Mouse (Mus musculus): ENCODE measurements around the gene Tipin. TPM values are rescaled to one million over a fixed set of nuclear protein-coding genes. Genes with fewer than 3 reads are reported as not detected.
A peak's percentile ranks its signal among the peaks of the same experiment; 100 is the strongest.
"Not testable (repeated sequence)": the region's sequence is repeated elsewhere in the genome, so short reads cannot be mapped to it uniquely, and the experiment has no call there.

Tipin gene
- polyA plus RNA-seq, 1 experiment from 2014 or later, result 110 TPM

DNA sequence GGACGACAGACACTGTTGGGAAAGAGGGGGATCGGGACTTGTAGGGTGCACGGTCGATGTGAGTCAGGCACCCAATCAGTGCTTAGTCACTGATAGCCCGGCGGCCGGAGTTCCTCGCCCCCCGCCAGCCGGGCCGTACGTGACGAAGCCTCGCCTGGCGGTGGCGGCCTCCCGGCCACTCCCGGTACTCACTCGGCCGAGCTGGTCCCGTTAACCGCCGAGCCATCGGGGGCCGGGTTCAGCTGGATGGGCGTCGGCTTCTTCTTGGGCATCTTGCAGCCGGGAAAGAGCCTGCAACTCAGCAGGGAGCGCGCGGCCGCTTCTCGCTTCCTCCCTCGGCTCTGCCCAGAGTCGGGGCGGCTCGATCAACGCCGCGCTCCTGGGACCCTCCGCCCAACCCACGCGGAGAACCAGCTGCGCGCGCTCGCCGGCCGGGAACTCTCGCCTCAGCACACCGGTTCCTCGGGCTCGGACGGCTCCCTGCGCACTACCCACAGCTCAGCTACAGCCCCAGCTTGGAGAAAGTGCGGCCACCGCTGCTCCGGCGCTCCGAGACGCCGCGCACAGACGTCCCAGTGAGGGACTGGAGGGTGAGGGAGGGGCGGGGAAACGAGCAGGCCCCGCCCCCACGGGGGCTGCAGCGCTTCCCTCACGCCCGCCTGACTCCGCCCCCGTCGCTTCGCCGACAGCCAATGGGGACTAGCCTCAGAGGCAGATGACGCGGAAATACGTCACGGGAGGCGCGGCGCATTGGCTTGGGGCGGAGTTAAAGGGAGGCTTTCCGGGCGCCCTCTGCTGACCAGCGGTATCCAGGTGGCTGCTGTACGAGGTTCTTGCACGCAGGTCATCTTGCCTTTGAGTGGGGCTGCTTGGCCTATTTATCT, 28.1 kb upstream of the Tipin start, which contains the start of gene Map2k1:
TSS of gene Map2k1 (minus strand) at position 611 of the 884 bp plus-strand sequence.
- Histone ChIP-seq H3K27ac (peak within 1 kb of the TSS; percentile 85), H3K4me1 (replicated peaks) (peaks cover 34% of the 10 kb centered on the region), H3K27me3 (no peaks in the 10 kb centered on the region), H3K36me3 (no peaks in the 10 kb centered on the region), H3K4me3 (replicated peaks) (peak within 1 kb of the TSS; percentile 83), H3K9ac (replicated peaks) (peak within 1 kb of the TSS; percentile 83), H3K9me3 (no peaks in the 10 kb centered on the region), H3K4me2 (replicated peaks) (peak within 1 kb of the TSS; percentile 93)
- under 1% methylated on average over 84 of the region's 89 CpGs for WGBS
- peak; percentile 97 for ATAC-seq

DNA sequence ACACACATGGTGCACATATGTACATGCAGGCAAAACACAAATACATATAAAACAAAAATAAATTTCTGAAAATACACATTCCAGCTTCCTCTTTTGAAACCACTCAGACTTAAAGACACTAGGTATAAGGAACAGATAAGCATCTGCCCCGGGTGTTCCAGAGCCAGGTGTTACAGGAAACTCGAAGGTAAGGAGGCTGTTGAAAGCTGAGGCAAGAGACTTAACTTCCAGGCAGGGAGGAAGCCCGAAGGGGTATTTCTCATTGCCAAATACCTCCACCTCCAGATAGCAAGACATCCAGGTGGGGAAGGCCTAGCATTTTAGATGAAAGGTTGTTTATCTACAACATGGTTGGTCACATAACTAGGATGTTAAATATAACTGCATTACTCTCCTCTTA, 26.0 kb upstream of the Tipin start:
- Histone ChIP-seq H3K27me3 (no peaks in the 10 kb centered on the region), H3K4me1 (replicated peaks) (peaks cover 28% of the 10 kb centered on the region), H3K36me3 (no peaks in the 10 kb centered on the region), H3K4me3 (replicated peaks) (no peak overlapping the region), H3K27ac (no peak overlapping the region), H3K9me3 (no peaks in the 10 kb centered on the region), H3K9ac (replicated peaks) (no peak overlapping the region), H3K4me2 (replicated peaks) (no peak overlapping the region)
- no peak for ATAC-seq
- 85% methylated on average over 3 of the region's 3 CpGs for WGBS

DNA sequence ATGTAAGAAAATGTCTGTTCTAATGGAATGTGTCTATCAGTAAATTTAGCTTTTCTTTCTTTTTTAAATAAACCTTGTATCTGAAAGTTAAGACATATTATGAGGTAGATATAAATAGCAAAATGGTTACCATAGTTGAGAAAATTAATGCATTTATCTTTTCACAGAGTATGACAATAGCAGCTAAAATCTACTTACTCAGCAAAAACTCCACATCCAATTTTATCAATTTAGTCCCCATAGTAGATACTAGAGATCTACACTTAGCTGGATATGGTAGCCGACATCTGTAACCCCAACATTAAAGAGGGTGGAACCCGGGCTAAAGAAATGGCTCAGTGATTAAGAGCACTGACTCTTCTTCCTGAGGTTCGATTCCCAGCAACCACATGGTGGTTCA, 25.2 kb upstream of the Tipin start:
- Histone ChIP-seq H3K9me3 (no peaks in the 10 kb centered on the region), H3K27ac (no peak overlapping the region), H3K36me3 (no peaks in the 10 kb centered on the region), H3K9ac (replicated peaks) (no peak overlapping the region), H3K4me3 (replicated peaks) (no peak overlapping the region), H3K27me3 (no peaks in the 10 kb centered on the region), H3K4me1 (replicated peaks) (peaks cover 20% of the 10 kb centered on the region), H3K4me2 (replicated peaks) (no peak overlapping the region)
- 93% methylated on average over 3 of the region's 3 CpGs for WGBS
- no peak for ATAC-seq

DNA sequence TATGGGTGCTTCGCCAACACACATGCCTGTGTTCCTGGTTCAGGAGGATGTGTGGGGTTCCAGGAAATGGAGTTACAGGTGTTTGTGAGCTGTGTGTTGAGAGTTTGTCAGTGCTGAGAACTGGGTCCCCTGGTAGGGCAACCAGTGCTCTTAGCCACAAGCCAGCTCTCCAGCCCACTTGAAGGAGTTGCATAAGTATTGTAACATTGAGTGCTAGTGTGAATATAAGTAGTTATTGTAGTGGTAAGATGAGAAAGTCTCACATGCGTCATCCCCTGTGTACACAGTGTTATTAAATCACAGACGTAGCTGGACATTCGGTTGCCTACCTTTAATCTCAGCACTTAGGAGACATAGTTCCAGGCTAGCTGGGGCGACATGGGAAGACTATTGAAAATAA, 21.5 kb upstream of the Tipin start:
- WGBS, result 91% methylated on average over 5 of the region's 5 CpGs
- no peak overlapping the region for H3K4me2 ChIP-seq (replicated peaks)
- no peak overlapping the region for H3K9ac ChIP-seq (replicated peaks)
- H3K36me3 ChIP-seq, result no peaks in the 10 kb centered on the region
- no peak overlapping the region for H3K4me3 ChIP-seq (replicated peaks)
- no peak for ATAC-seq
- H3K27me3 ChIP-seq, result no peaks in the 10 kb centered on the region
- H3K4me1 ChIP-seq (replicated peaks), result no peaks in the 10 kb centered on the region
- no peaks in the 10 kb centered on the region for H3K9me3 ChIP-seq
- no peak overlapping the region for H3K27ac ChIP-seq

DNA sequence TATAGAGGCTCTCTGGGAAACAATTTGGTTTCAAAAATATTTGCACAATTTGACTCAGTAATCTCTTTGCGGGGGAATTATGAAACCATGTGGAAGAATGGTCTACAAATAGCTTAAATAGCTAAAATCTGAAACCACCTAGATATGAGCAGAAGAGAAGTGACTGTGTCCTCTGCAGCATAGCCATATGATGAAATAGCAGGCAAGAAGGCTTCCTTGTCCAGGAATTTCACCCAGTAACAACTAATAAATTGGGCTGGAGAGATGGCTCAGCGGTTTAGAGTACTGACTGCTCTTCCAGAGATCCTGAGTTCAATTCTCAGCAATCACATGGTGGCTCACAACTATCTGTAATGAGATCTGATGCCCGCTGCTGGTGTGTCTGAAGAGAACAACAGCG, 20.4 kb upstream of the Tipin start:
- H3K9me3 ChIP-seq, result no peaks in the 10 kb centered on the region
- no peak overlapping the region for H3K4me3 ChIP-seq (replicated peaks)
- no peak overlapping the region for H3K27ac ChIP-seq
- 90% methylated on average over 4 of the region's 4 CpGs for WGBS
- H3K36me3 ChIP-seq, result no peaks in the 10 kb centered on the region
- no peak for ATAC-seq
- no peak overlapping the region for H3K4me2 ChIP-seq (replicated peaks)
- H3K4me1 ChIP-seq (replicated peaks), result no peaks in the 10 kb centered on the region
- H3K9ac ChIP-seq (replicated peaks), result no peak overlapping the region
- H3K27me3 ChIP-seq, result no peaks in the 10 kb centered on the region

DNA sequence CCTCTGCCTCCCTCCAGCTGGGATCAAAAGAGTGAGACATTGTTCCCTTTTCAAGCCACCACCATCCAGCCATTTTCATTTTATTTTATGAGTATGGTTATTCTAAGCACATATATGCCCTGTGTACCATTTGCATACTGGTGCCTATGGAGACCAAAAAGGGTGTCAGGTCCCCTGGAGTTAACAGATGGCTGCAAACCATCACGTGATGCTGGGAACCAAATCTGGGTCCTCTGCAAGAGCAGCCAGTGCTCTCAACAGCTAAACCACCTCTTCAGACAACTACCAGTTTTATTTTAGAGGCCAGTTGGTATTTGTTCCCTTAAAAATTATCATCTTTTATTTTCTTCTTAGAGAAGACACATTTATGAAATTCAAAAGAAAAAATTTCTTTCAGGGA, 16.6 kb upstream of the Tipin start:
- Histone ChIP-seq H3K27ac (no peak overlapping the region), H3K4me2 (replicated peaks) (no peak overlapping the region), H3K9ac (replicated peaks) (no peak overlapping the region), H3K27me3 (no peaks in the 10 kb centered on the region), H3K4me3 (replicated peaks) (no peak overlapping the region), H3K4me1 (replicated peaks) (no peaks in the 10 kb centered on the region), H3K36me3 (no peaks in the 10 kb centered on the region), H3K9me3 (no peaks in the 10 kb centered on the region)
- no peak for ATAC-seq
- WGBS, result 56% methylated on average over 1 of the region's 1 CpGs

DNA sequence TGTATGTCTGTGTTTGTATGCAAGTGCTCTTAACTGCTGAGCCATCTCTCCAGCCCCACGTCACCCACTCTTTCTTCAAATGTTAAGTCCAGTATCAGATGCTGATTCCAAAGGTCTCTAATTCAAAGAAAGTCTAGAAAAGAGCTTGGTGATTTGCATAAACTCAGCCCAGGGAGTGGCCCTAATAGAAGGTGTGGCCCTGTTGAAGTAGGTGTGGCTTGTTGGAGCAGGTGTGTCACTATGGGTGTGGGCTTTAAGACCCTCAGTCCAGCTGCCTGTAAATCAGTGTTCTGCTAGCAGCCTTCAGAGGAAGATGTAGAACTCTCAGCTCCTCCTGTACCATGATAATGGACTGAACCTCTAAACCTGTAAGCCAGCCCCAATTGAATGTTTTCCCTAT, 14.2 kb upstream of the Tipin start:
- Histone ChIP-seq H3K27ac (no peak overlapping the region), H3K36me3 (no peaks in the 10 kb centered on the region), H3K4me3 (replicated peaks) (no peak overlapping the region), H3K9me3 (no peaks in the 10 kb centered on the region), H3K27me3 (no peaks in the 10 kb centered on the region), H3K4me2 (replicated peaks) (no peak overlapping the region), H3K9ac (replicated peaks) (no peak overlapping the region), H3K4me1 (replicated peaks) (no peaks in the 10 kb centered on the region)
- WGBS, result 89% methylated on average over 1 of the region's 1 CpGs
- no peak for ATAC-seq

DNA sequence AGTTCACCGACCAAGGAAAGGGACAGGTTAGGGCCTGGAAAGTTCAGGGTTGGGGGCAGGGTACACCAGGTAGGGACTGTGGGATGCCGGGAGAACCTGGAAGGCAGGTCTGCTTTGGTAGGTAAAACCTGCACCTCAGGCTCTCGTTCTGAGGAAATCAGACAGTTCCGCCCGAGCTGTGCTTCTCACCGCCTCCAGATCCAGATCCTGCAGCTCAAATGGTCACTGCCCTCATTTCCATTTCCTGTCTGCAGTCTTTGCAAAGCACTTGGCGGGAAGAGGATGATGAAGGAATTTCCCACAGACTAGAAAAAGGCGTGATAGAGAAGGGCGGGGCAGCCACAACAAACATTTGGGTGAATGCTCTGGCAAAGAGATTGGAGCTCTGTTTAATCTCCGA, 13.2 kb upstream of the Tipin start:
- no peak overlapping the region for H3K4me2 ChIP-seq (replicated peaks)
- no peak overlapping the region for H3K27ac ChIP-seq
- H3K9me3 ChIP-seq, result no peaks in the 10 kb centered on the region
- H3K36me3 ChIP-seq, result no peaks in the 10 kb centered on the region
- no peak overlapping the region for H3K9ac ChIP-seq (replicated peaks)
- H3K4me3 ChIP-seq (replicated peaks), result no peak overlapping the region
- H3K27me3 ChIP-seq, result no peaks in the 10 kb centered on the region
- ATAC-seq, result no peak
- WGBS, result 93% methylated on average over 10 of the region's 10 CpGs
- H3K4me1 ChIP-seq (replicated peaks), result no peaks in the 10 kb centered on the region

DNA sequence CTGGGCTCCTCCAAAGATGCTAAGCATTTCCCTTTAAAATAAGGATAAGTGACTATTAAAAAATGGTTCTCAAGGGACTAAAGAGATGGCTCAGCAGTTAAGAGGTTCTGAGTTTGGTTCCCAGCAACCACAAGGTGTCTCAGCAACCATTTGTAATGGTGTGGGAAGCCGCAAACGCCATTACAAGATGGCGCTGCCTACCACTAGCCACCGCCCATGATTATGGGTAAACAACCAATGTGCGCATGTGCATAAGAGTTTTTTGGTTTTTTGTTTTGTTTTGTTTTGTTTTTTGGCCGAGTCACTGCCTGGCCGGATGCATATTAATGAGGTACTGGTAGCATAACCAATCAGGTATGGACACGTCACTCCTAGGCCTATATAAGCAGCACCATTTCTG, 12.5 kb upstream of the Tipin start:
- H3K27ac ChIP-seq; ATAC-seq; H3K27me3 ChIP-seq; H3K4me1 ChIP-seq (replicated peaks); H3K9me3 ChIP-seq; H3K9ac ChIP-seq (replicated peaks); H3K4me2 ChIP-seq (replicated peaks); H3K36me3 ChIP-seq; H3K4me3 ChIP-seq (replicated peaks): not testable (repeated sequence)
- WGBS, result 94% methylated on average over 8 of the region's 8 CpGs

DNA sequence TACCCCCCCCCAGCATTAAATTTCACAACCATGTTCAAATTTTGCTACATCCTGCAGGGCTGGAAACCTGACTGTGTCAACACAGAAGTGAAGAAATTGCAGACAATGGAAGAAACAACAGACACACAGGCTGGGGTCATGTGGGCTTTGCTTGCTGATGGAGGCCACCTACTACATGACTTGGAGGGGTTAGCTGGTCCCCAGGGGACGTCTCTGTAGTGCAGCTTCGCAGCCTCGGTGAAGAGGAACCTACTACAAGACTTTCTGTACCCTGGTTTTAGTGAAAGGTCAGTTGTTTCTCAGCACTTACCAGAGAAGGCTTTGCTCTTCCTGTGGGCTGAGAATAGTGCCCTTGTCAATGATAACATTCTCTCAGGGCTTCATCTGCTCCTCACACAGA, 10.1 kb upstream of the Tipin start:
- no peak for ATAC-seq
- Histone ChIP-seq H3K4me3 (replicated peaks) (no peak overlapping the region), H3K36me3 (no peaks in the 10 kb centered on the region), H3K27ac (no peak overlapping the region), H3K4me1 (replicated peaks) (no peaks in the 10 kb centered on the region), H3K27me3 (no peaks in the 10 kb centered on the region), H3K4me2 (replicated peaks) (no peak overlapping the region), H3K9me3 (no peaks in the 10 kb centered on the region), H3K9ac (replicated peaks) (no peak overlapping the region)
- WGBS, result 74% methylated on average over 3 of the region's 3 CpGs

DNA sequence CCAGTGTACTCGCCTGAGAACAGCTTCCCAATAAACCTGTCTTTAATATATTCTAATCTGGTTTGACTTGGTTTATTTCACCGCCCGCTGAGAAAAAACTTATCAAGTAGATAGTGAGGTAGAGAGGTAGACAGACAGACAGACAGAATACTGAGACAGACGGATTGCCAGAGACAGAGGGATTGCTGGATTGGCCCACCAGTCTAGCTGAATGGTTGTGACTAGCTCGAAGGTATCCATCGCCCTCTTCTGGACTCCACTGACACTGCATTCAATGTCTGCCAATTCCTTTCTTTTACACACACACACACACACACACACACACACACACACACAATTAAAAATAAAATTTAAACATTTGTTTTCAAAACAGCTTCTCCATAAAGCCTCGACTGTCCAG, 8.8 kb upstream of the Tipin start:
- Histone ChIP-seq H3K27ac (no peak overlapping the region), H3K4me2 (replicated peaks) (no peak overlapping the region), H3K36me3 (no peaks in the 10 kb centered on the region), H3K4me1 (replicated peaks) (no peaks in the 10 kb centered on the region), H3K9ac (replicated peaks) (no peak overlapping the region), H3K4me3 (replicated peaks) (no peak overlapping the region), H3K27me3 (no peaks in the 10 kb centered on the region), H3K9me3 (no peaks in the 10 kb centered on the region)
- no peak for ATAC-seq
- WGBS, result 47% methylated on average over 7 of the region's 7 CpGs

DNA sequence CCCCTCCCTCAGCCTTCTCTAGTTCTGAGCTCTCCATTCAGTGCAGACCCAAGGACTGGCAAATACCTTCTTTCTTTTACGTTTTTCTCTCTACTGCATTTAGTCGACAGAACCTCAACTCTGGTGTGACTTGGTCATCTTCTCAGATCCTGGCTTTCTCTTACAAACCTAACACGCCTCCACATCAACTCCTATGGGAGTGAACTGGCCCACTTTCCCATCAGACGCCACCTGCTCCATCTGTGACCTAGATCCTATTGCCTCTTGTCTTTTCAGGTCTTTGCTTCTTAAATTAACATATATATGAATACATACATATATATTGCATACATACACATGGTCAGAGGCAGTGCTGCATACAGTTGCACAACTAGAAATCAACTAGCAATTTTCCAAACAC, 7.6 kb upstream of the Tipin start:
- no peak overlapping the region for H3K4me3 ChIP-seq (replicated peaks)
- H3K4me2 ChIP-seq (replicated peaks), result no peak overlapping the region
- no peaks in the 10 kb centered on the region for H3K4me1 ChIP-seq (replicated peaks)
- H3K36me3 ChIP-seq, result no peaks in the 10 kb centered on the region
- no peaks in the 10 kb centered on the region for H3K27me3 ChIP-seq
- 71% methylated on average over 4 of the region's 4 CpGs for WGBS
- ATAC-seq, result no peak
- no peaks in the 10 kb centered on the region for H3K9me3 ChIP-seq
- H3K27ac ChIP-seq, result no peak overlapping the region
- H3K9ac ChIP-seq (replicated peaks), result no peak overlapping the region

DNA sequence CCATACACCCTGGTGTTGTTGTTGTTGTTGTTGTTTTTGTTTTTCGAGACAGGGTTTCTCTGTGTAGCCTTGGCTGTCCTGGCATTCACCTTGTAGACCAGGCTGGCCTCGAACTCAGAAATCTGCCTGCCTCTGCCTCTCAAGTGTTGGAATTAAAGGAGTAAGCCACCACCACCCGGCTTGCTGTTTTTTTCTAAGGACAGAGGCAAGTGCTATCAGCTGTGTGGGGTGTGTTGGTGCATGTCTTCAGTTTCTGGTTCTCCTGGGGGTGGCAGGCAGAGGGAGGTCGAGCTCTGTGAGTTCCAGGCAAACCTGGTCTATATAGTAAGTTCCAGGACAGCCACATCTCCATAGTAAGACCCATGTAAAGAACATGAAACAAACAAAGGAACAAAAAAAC, 7.1 kb upstream of the Tipin start:
- Histone ChIP-seq H3K9me3 (no peaks in the 10 kb centered on the region), H3K9ac (replicated peaks) (no peak overlapping the region), H3K36me3 (no peaks in the 10 kb centered on the region), H3K4me2 (replicated peaks) (no peak overlapping the region), H3K4me1 (replicated peaks) (no peaks in the 10 kb centered on the region), H3K27me3 (no peaks in the 10 kb centered on the region), H3K4me3 (replicated peaks) (no peak overlapping the region), H3K27ac (no peak overlapping the region)
- WGBS, result 80% methylated on average over 4 of the region's 4 CpGs
- ATAC-seq, result no peak

All from midbrain, embryonic 13.5 days (tissue).